Mouse (Mus musculus) heart, embryonic 13.5 days (tissue): ENCODE measurements around the gene Tfap4. TPM values are rescaled to one million over a fixed set of nuclear protein-coding genes. Genes with fewer than 3 reads are reported as not detected.
A peak's percentile ranks its signal among the peaks of the same experiment; 100 is the strongest.

Experiments
- ATAC-seq: fragments of 200-750 bp; cut with Nextera tagmentation; 2 replicates; pipeline ENCODE4 v1.8.0; 2017; ENCODE audit warnings: moderate TSS enrichment; ENCODE audit not compliant: insufficient number of reproducible peaks, low FRiP score, low TSS enrichment; ENCODE audit errors: extremely low read depth
- H3K27ac ChIP-seq: fragments of 300-500 bp; sonication (generic); replicated peaks from 2 replicates; pipeline ENCODE4 v1.5.1; 2015; ENCODE audit warnings: moderate library complexity, mild to moderate bottlenecking, inconsistent platforms
- H3K27me3 ChIP-seq: fragments of 300-500 bp; sonication (generic); replicated peaks from 2 replicates; pipeline ENCODE4 v1.6.1; 2015; ENCODE audit warnings: mild to moderate bottlenecking, inconsistent platforms
- H3K36me3 ChIP-seq: fragments of 300-500 bp; sonication (generic); 2 replicates; pipeline ENCODE4 v1.6.1; 2015; ENCODE audit warnings: mild to moderate bottlenecking, inconsistent platforms
- H3K4me1 ChIP-seq: fragments of 300-500 bp; sonication (generic); 2 replicates; pipeline ENCODE4 v1.6.1; 2015; ENCODE audit warnings: inconsistent platforms
- H3K4me2 ChIP-seq: fragments of 300-500 bp; sonication (generic); 2 replicates; pipeline ENCODE4 v1.6.1; 2015; ENCODE audit warnings: inconsistent platforms, mild to moderate bottlenecking, moderate library complexity
- H3K4me3 ChIP-seq: fragments of 300-500 bp; sonication (generic); 2 replicates; pipeline ENCODE4 v1.5.1; 2015; ENCODE audit warnings: moderate library complexity, mild to moderate bottlenecking, inconsistent platforms
- H3K9ac ChIP-seq: fragments of 300-500 bp; sonication (generic); 2 replicates; pipeline ENCODE4 v1.6.1; 2015; ENCODE audit warnings: inconsistent platforms, mild to moderate bottlenecking, moderate library complexity
- H3K9me3 ChIP-seq: fragments of 300-500 bp; sonication (generic); 2 replicates; pipeline ENCODE4 v1.6.1; 2016; ENCODE audit warnings: inconsistent platforms
- WGBS: fragments of 180-500 bp; shearing (Covaris S2); methylation state at CpG from one replicate; pipeline ENCODE4 v1.1.7; 2015; ENCODE audit warnings: mixed read lengths; 5-methylcytosine and 5-hydroxymethylcytosine counted together
- polyA plus RNA-seq: library from polyadenylated mRNA; unstranded; fragments of >200 nt; fragmentation: Nextera tagmentation; extraction: Ambion mirVana; gene quantifications from 2 replicates; pipeline ENCODE4 v1.2.1, GENCODE M21; 2015

Tfap4 gene
- polyA plus RNA-seq, 1 experiment from 2014 or later = 7.7 TPM

DNA sequence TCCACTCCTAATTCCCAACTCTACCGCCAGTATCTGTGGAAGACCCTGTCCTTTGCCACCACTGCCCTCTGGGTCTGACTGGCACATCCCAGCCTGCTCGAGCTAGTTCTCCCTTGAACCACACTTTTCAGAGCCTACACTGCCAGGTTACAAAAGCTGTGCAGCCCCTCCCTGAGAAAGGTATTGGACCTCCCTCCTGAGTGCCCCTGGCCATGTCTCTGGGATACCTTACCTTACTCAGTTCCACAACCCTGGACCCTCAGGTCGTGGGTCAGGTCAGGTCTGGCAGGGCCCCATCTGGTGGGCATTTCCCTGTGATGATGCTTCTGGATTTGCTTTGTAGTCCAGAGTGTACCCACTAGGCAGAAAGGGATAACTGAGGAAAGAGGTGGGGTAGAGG, 40.0 kb upstream of the Tfap4 start:
- 70% methylated on average over 3 of the region's 3 CpGs for WGBS
- no peak for ATAC-seq
- H3K9me3 ChIP-seq = no peaks in the 10 kb centered on the region
- H3K4me2 ChIP-seq = no peak overlapping the region
- H3K27ac ChIP-seq = peak overlapping the region; percentile 89
- H3K4me1 ChIP-seq = peaks cover 94% of the 10 kb centered on the region
- H3K36me3 ChIP-seq = no peaks in the 10 kb centered on the region
- H3K27me3 ChIP-seq = no peaks in the 10 kb centered on the region
- H3K4me3 ChIP-seq = no peak overlapping the region
- no peak overlapping the region for H3K9ac ChIP-seq

DNA sequence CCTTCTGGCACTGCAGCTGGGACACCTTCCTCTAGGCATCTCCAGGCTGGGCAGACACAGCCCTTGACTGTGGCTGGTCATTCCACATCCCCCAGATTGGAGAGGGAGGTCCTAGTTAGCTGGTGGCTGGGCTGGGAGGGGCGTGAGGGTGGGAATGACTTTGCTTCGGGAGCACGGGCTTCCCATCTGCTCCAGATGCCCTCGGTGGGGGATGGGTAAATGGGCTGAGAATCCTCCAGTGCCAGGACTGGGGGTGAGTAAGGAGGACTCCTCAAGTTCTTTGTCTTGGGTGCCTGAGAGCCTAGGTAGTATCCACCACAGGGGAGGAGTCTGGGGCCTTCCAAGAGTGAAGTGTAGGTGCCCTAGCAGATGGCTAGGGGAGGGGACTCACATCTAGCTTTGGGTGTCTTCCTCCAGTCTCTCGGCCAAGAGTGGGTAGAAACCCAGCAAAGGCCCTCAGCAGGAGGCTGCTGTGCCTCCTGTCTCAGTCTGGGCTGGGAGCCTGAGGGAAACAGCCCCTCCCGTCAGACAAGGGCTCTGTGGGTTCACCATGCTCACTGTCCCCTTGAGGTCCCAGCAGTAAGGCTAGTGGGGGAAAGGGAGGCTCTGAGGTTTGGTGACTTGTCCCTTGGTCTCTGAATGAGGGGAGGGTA, 39.4 kb upstream of the Tfap4 start:
- H3K4me2 ChIP-seq = peak overlapping the region; percentile 28
- H3K4me1 ChIP-seq = peaks cover 88% of the 10 kb centered on the region
- H3K27me3 ChIP-seq = no peaks in the 10 kb centered on the region
- no peaks in the 10 kb centered on the region for H3K36me3 ChIP-seq
- H3K27ac ChIP-seq = peak overlapping the region; percentile 89
- no peak for ATAC-seq
- H3K4me3 ChIP-seq = no peak overlapping the region
- no peaks in the 10 kb centered on the region for H3K9me3 ChIP-seq
- peak overlapping the region; percentile 66 for H3K9ac ChIP-seq
- 19% methylated on average over 6 of the region's 6 CpGs for WGBS

DNA sequence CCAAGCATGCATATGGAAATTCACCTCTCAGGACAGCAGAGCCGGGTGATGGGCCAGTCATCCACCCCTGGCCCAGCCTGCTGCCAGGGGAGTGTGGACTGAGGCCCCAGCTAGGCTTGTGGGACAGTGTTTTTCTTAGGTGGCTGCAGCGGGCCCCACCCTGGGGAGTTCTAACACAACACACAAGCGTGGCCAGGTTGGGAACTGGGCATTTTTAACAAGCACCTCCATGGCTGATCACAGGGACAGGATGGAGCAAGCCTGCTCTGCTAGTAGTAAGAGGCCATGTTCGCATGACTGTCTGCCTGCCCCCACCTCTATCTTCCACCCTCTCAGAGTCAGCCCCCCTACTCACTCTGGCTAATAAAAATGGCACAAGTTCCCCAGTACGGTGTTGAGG, 38.4 kb upstream of the Tfap4 start:
- Histone ChIP-seq H3K9ac (peak overlapping the region; percentile 66), H3K27me3 (no peaks in the 10 kb centered on the region), H3K9me3 (no peaks in the 10 kb centered on the region), H3K4me2 (peak overlapping the region; percentile 28), H3K4me1 (peaks cover 86% of the 10 kb centered on the region), H3K36me3 (no peaks in the 10 kb centered on the region), H3K27ac (peak overlapping the region; percentile 89; the same call in 1 of the 2 replicates), H3K4me3 (no peak overlapping the region)
- no peak for ATAC-seq
- WGBS = 61% methylated on average over 5 of the region's 5 CpGs

DNA sequence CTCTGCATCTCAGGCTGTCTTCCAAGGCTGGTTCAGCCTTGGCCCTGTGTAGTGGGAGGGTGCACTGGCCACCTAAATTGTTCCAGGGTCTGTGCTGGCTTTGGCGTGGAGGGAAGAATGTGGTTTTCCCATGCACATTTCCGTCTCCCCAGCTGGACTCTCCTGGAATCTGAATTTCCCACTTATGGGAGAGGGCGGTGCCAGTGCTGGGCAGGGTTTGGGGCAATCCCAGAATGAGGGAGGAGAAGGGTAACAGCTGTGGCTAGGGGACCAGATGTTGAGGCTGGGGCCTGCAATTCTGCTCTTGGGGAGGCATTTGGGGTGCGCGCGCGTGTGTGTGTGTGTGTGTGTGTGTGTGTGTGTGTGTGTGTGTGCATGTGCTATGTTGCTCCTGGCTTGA, 37.6 kb upstream of the Tfap4 start:
- H3K4me3 ChIP-seq = peak overlapping the region; percentile 90; the same call in 1 of the 2 replicates
- ATAC-seq = no peak
- peak overlapping the region; percentile 97; the same call in 1 of the 2 replicates for H3K27ac ChIP-seq
- H3K4me2 ChIP-seq = peak overlapping the region; percentile 83
- no peaks in the 10 kb centered on the region for H3K36me3 ChIP-seq
- 52% methylated on average over 7 of the region's 7 CpGs for WGBS
- H3K27me3 ChIP-seq = no peaks in the 10 kb centered on the region
- H3K4me1 ChIP-seq = peaks cover 86% of the 10 kb centered on the region
- H3K9ac ChIP-seq = peak overlapping the region; percentile 98
- no peaks in the 10 kb centered on the region for H3K9me3 ChIP-seq

DNA sequence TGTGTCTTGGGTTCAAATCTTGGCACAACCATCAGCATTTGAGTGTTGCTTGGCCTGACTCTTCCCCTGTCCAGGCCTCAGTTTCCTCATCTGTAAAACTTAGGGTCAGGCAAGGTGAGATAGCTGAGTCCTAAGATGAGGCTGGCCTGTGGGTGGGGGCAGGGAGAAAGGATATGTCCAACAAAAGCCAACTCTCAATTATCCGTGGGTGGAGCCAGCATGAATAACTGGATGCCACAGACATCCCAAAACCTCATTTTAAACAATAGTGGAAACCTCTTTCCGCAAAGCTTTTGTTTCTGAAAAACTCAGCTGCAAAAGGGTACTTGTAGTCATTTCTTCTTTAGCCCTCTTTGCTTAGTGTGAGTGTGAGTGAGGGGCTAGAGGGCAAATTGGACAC, 37.2 kb upstream of the Tfap4 start:
- Histone ChIP-seq H3K4me3 (peak overlapping the region; percentile 90), H3K27me3 (no peaks in the 10 kb centered on the region), H3K9ac (peak overlapping the region; percentile 98), H3K36me3 (no peaks in the 10 kb centered on the region), H3K27ac (peak overlapping the region; percentile 97; the same call in 1 of the 2 replicates), H3K4me2 (peak overlapping the region; percentile 83), H3K4me1 (peaks cover 86% of the 10 kb centered on the region), H3K9me3 (no peaks in the 10 kb centered on the region)
- 65% methylated on average over 2 of the region's 2 CpGs for WGBS
- no peak for ATAC-seq

DNA sequence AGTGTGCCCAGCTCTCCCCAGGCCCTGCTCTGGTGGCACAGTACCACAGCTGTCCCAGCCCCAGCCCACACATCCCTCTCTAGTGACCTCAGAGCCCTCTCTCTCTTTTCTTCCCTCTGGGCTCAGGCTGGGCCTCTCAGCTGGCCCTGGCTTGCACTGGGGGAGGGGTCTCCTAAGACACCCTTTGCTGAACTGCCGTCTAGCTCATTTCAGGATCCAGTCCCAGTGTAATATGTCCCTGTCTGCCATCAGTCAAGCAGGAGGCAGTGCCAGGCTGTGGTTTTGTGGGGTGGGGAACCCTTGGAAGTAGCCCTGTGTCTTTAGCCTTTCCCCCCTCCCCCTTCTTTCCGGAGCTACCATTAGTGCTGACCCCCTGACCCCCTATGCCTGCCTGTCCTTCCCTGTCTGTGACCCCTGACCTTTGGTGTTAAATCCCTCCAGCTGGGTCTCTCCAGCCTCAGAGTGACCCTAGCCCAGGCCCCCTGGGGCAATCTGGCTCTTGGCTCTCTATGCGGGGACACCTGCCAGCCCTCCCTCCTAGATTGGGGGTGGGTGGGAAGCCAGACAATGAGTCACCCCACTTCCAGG, 36.6 kb upstream of the Tfap4 start:
- H3K4me3 ChIP-seq = peak overlapping the region; percentile 90
- no peak for ATAC-seq

DNA sequence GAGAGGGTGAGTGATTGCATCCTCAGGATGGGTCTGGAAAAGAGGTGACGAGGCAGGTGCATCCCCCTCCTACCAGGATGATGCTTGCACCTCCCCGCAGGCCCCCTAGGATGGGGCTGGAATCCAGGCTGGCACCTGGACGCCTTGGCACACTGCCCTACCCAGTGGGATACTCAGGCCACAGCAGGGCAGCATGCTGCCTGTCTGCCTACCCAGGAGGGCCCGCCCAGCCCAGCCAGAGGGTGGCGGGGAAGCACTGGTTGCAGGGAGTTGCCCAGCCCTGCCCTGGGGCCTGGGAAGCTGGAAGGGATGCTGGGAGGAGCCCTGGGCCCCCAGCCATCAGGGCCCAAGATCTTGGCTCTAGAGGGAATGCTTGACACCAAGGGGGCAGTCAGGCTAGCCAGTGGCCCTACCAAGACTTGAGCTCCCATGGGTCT, 35.9 kb upstream of the Tfap4 start:
- Histone ChIP-seq H3K27ac (peak overlapping the region; percentile 97), H3K4me3 (peak overlapping the region; percentile 90), H3K4me2 (peak overlapping the region; percentile 83), H3K9me3 (no peaks in the 10 kb centered on the region), H3K27me3 (no peaks in the 10 kb centered on the region), H3K4me1 (peaks cover 77% of the 10 kb centered on the region), H3K36me3 (peaks cover 9% of the 10 kb centered on the region), H3K9ac (peak overlapping the region; percentile 98)
- ATAC-seq = no peak
- 8% methylated on average over 5 of the region's 5 CpGs for WGBS

More for the DNA sequence above, 36.6 kb upstream of the Tfap4 start:
- Histone ChIP-seq H3K36me3 (peaks cover 2% of the 10 kb centered on the region), H3K4me2 (peak overlapping the region; percentile 83), H3K4me1 (peaks cover 84% of the 10 kb centered on the region), H3K27ac (peak overlapping the region; percentile 97), H3K9ac (peak overlapping the region; percentile 98), H3K9me3 (no peaks in the 10 kb centered on the region), H3K27me3 (no peaks in the 10 kb centered on the region)
- WGBS = 18% methylated on average over 3 of the region's 3 CpGs

DNA sequence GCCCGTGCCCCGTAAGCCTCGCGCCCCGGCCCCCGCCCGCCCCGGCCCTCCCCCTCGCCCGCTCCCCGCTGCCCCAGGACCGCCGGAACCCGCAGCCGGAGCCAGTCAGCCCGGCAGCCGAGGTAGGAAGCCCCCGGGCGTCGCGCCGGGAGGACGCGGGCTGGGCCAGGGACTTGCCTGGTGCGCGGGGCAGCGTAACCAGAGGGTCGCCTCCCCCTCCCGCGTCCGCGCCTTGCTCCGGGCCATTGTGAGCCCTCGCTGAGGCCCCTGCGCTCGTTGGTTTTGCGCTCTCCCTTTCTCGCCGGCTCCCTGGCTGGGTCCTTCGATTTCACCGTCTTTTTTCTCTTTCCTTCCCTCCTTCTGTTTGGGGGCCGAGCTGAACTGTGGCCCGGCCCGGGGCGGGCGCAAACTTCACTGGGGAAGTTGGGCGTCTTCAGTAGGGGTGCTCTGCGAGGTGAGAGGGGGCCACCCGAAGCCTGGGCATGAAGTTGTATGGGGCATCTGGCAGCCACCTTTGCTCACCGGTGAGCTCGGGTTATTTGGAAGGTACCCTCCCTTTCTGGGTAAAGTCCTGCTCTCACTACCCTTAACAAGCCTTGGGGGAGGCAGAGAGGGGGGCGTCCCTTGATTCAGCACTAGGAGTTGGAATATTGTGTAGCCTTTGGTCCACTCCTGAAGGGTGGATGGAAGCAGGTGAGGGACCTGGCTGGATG, 35.3 kb upstream of the Tfap4 start:
- H3K27ac ChIP-seq = peak overlapping the region; percentile 97
- H3K9me3 ChIP-seq = no peaks in the 10 kb centered on the region
- H3K4me3 ChIP-seq = peak overlapping the region; percentile 90
- peak overlapping the region; percentile 83 for H3K4me2 ChIP-seq
- H3K4me1 ChIP-seq = peaks cover 71% of the 10 kb centered on the region
- peaks cover 14% of the 10 kb centered on the region for H3K36me3 ChIP-seq
- no peaks in the 10 kb centered on the region for H3K27me3 ChIP-seq
- WGBS = 1% methylated on average over 41 of the region's 52 CpGs
- peak overlapping the region; percentile 98 for H3K9ac ChIP-seq
- peak; percentile 4; the same call in 1 of the 2 replicates for ATAC-seq

DNA sequence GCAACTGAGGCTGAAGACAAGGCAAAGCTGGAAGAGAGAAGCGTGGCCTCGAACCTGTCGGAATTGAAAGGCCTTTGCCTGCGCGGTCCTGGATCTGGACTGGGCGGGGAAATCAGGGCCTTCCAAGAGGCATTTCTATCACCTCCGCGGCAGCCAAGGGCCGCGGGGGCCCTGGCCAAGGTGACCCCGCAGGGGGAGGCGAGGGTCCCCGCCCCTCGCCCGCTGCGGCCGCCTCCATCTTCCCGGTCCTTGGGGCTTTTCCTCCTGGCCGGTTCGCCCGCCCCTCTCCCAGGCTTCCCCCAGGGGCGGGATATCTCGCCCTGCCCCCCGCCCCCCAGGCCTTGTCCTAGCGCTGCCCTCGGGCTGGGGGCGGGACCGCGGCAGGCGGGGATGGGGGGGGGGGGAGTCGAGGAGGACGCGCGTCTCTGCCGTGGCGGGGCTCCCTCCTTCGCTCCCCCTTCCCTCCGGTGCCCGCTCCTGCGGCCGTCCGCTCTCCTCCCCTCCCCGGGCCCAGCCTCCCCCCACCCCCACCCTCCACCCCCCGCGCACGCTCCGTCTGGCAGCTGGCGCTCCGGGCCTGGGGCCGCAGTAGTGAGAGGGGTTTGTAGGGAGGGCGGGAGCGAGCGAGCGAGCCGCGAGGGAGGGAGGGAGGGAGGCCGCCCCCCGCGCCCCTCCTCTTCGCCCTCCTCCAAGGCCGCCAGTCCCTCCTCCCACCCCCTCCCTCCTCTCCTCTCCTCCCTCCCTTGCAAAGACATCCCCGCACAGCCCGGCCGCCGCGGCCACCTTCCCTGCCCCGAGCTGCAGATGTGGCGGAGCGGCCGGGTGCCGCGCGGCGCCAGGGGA, 34.5 kb upstream of the Tfap4 start, which contains the start of gene Glis2:
Gene Glis2, plus strand, starts transcription at position 743 of the 843 bp plus-strand sequence.
- peak within 1 kb of the TSS; percentile 98 for H3K9ac ChIP-seq
- peak within 1 kb of the TSS; percentile 90 for H3K4me3 ChIP-seq
- peak within 1 kb of the TSS; percentile 97 for H3K27ac ChIP-seq
- H3K4me1 ChIP-seq = peaks cover 64% of the 10 kb centered on the region
- ATAC-seq = peak; percentile 66
- H3K4me2 ChIP-seq = peak within 1 kb of the TSS; percentile 83
- no peaks in the 10 kb centered on the region for H3K27me3 ChIP-seq
- H3K36me3 ChIP-seq = peaks cover 22% of the 10 kb centered on the region
- H3K9me3 ChIP-seq = no peaks in the 10 kb centered on the region
- 2% methylated on average over 20 of the region's 74 CpGs for WGBS

DNA sequence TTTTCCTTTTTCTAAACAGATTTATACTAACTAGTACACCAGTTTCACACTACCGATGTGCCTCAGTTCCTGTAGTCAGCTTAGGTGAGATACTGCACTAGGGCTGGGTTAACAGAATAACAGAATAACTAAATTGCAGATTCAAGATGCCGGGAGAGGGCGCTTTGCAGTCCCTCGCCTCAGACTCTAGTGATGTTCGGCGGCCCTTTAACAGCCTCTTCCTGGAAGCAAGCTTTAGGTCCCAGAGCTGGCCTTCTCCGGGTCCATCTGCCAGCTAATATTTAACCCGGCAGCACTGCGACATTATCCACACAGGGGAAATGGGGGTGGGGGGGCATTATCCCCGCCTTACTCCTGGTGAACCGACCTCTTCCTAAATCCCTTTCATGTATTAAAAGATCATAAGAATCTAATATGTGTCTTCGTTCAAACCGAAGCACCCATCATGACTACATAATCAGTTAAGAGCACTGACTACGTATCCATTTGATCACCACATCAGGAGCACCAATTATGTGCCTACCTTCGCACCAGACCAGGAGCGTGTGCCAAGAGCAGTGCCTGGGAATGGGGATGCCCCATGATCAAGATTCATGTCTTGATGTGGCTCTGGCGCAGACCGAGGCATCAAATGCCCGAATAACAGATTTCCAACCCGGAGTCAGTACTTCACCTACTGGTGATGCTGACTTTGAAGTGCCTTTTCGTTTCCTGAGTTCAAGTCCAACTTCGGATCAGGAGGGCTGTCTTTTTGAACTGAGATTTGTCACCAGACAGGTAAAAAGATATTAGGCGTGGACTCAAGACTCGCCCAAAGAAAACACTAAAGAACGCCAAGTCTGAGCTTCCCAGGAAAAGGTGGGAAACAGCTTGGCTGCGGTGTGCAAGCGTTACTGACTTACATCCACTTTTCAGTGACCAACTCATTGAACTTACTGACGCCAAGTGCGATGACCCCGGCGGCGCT, 33.5 kb upstream of the Tfap4 start:
- H3K9ac ChIP-seq = peak overlapping the region; percentile 98
- peak overlapping the region; percentile 90 for H3K4me3 ChIP-seq
- no peak for ATAC-seq
- H3K4me2 ChIP-seq = peak overlapping the region; percentile 83
- no peaks in the 10 kb centered on the region for H3K9me3 ChIP-seq
- H3K27me3 ChIP-seq = no peaks in the 10 kb centered on the region
- 12% methylated on average over 32 of the region's 32 CpGs for WGBS
- H3K4me1 ChIP-seq = peaks cover 55% of the 10 kb centered on the region
- peaks cover 22% of the 10 kb centered on the region for H3K36me3 ChIP-seq
- peak overlapping the region; percentile 97 for H3K27ac ChIP-seq
